Mouse (Mus musculus) stomach, embryonic 15.5 days (tissue): ENCODE measurements around the gene Pigz. TPM values are rescaled to one million over a fixed set of nuclear protein-coding genes. Genes with fewer than 3 reads are reported as not detected.

ENCODE experiments used
- ATAC-seq: fragments of 200-750 bp; cut with Nextera tagmentation; 2 replicates; pipeline ENCODE4 v1.8.0; 2017; ENCODE audit warnings: low read depth, moderate number of reproducible peaks, moderate TSS enrichment; ENCODE audit not compliant: insufficient read depth, low FRiP score
- H3K27ac ChIP-seq: fragments of 300-500 bp; sonication (generic); 2 replicates; pipeline ENCODE4 v1.5.1; 2015; ENCODE audit warnings: mild to moderate bottlenecking, inconsistent platforms
- H3K27me3 ChIP-seq: fragments of 300-500 bp; sonication (generic); replicated peaks from 2 replicates; pipeline ENCODE4 v1.6.1; 2015; ENCODE audit warnings: inconsistent platforms
- H3K36me3 ChIP-seq: fragments of 300-500 bp; sonication (generic); 2 replicates; pipeline ENCODE4 v1.6.1; 2015; ENCODE audit warnings: inconsistent platforms
- H3K4me1 ChIP-seq: fragments of 300-500 bp; sonication (generic); 2 replicates; pipeline ENCODE4 v1.6.1; 2015; ENCODE audit warnings: inconsistent platforms
- H3K4me2 ChIP-seq: fragments of 300-500 bp; sonication (generic); 2 replicates; pipeline ENCODE4 v1.6.1; 2015; ENCODE audit warnings: mild to moderate bottlenecking, inconsistent platforms
- H3K4me3 ChIP-seq: fragments of 300-500 bp; sonication (generic); replicated peaks from 2 replicates; pipeline ENCODE4 v1.5.1; 2015; ENCODE audit warnings: inconsistent platforms
- H3K9ac ChIP-seq: fragments of 300-500 bp; sonication (generic); 2 replicates; pipeline ENCODE4 v1.6.1; 2015; ENCODE audit warnings: inconsistent platforms
- H3K9me3 ChIP-seq: fragments of 300-500 bp; sonication (generic); 2 replicates; pipeline ENCODE4 v1.6.1; 2016; ENCODE audit warnings: inconsistent platforms
- WGBS: fragments of 180-500 bp; shearing (Covaris S2); methylation state at CpG from one replicate; pipeline ENCODE4 v1.1.7; 2015; 5-methylcytosine and 5-hydroxymethylcytosine counted together
- microRNA-seq: library from miRNA; unstranded; fragments of <30 nt; microRNA quantifications from one replicate; pipeline ENCODE4, GENCODE M21; 2016
- polyA plus RNA-seq: library from polyadenylated mRNA; unstranded; fragments of >200 nt; fragmentation: Nextera tagmentation; extraction: Ambion mirVana; gene quantifications from 2 replicates; pipeline ENCODE4 v1.2.1, GENCODE M21; 2015

Gene Pigz
- polyA plus RNA-seq, 1 experiment from 2014 or later, result 0.51 TPM

GRCm38 (mm10) chr16:31963224-31963623, 29.6 kb downstream of the Pigz start:
- no peak for ATAC-seq

GRCm38 (mm10) chr16:31975258-31975657, 41.6 kb downstream of the Pigz start:
- Histone ChIP-seq H3K9me3 (no peaks in the 10 kb centered on the region), H3K27ac (no peak overlapping the region), H3K36me3 (peaks cover 12% of the 10 kb centered on the region), H3K4me3 (no peak overlapping the region), H3K9ac (no peak overlapping the region), H3K4me2 (no peak overlapping the region), H3K4me1 (no peaks in the 10 kb centered on the region), H3K27me3 (no peaks in the 10 kb centered on the region)
- WGBS, result 85% methylated on average over 4 of the region's 4 CpGs
- no peak for ATAC-seq

More at GRCm38 (mm10) chr16:31963224-31963623, 29.6 kb downstream of the Pigz start:
- H3K27me3 ChIP-seq, result no peaks in the 10 kb centered on the region
- 87% methylated on average over 7 of the region's 7 CpGs for WGBS
- no peaks in the 10 kb centered on the region for H3K9me3 ChIP-seq
- H3K4me3 ChIP-seq, result no peak overlapping the region
- peaks cover 52% of the 10 kb centered on the region for H3K36me3 ChIP-seq
- no peak overlapping the region for H3K9ac ChIP-seq
- H3K4me2 ChIP-seq, result no peak overlapping the region
- no peaks in the 10 kb centered on the region for H3K4me1 ChIP-seq
- no peak overlapping the region for H3K27ac ChIP-seq

GRCm38 (mm10) chr16:31979501-31979900, 45.9 kb downstream of the Pigz start:
- peaks cover 9% of the 10 kb centered on the region for H3K36me3 ChIP-seq
- H3K4me2 ChIP-seq, result no peak overlapping the region
- H3K9me3 ChIP-seq, result no peaks in the 10 kb centered on the region
- no peak for ATAC-seq
- H3K9ac ChIP-seq, result no peak overlapping the region
- no peaks in the 10 kb centered on the region for H3K27me3 ChIP-seq
- WGBS, result 93% methylated on average over 3 of the region's 3 CpGs
- H3K4me3 ChIP-seq, result no peak overlapping the region
- H3K4me1 ChIP-seq, result no peaks in the 10 kb centered on the region
- H3K27ac ChIP-seq, result no peak overlapping the region

- ATAC-seq, result no peak
- no peaks in the 10 kb centered on the region for H3K27me3 ChIP-seq
- no peak overlapping the region for H3K4me3 ChIP-seq
- H3K9me3 ChIP-seq, result no peaks in the 10 kb centered on the region
- no peaks in the 10 kb centered on the region for H3K4me1 ChIP-seq
- H3K36me3 ChIP-seq, result peaks cover 9% of the 10 kb centered on the region
- H3K27ac ChIP-seq, result no peak overlapping the region
- 79% methylated on average over 5 of the region's 5 CpGs for WGBS
- no peak overlapping the region for H3K9ac ChIP-seq
- H3K4me2 ChIP-seq, result no peak overlapping the region
Measured at GRCm38 (mm10) chr16:31980946-31981345, 47.3 kb downstream of the Pigz start.

- 50% methylated on average over 1 of the region's 1 CpGs for WGBS
Measured at GRCm38 (mm10) chr16:31992039-31992438, 58.4 kb downstream of the Pigz start.

GRCm38 (mm10) chr16:31993195-31993594, 59.5 kb downstream of the Pigz start:
- H3K27me3 ChIP-seq, result no peaks in the 10 kb centered on the region
- H3K4me2 ChIP-seq, result no peak overlapping the region
- H3K4me3 ChIP-seq, result no peak overlapping the region
- H3K4me1 ChIP-seq, result no peaks in the 10 kb centered on the region
- ATAC-seq, result no peak
- no peak overlapping the region for H3K9ac ChIP-seq
- H3K36me3 ChIP-seq, result peaks cover 19% of the 10 kb centered on the region
- 95% methylated on average over 4 of the region's 4 CpGs for WGBS
- H3K27ac ChIP-seq, result no peak overlapping the region
- H3K9me3 ChIP-seq, result no peaks in the 10 kb centered on the region

More at GRCm38 (mm10) chr16:31992039-31992438, 58.4 kb downstream of the Pigz start:
- H3K9me3 ChIP-seq, result no peaks in the 10 kb centered on the region
- no peak overlapping the region for H3K4me2 ChIP-seq
- no peak overlapping the region for H3K4me3 ChIP-seq
- H3K36me3 ChIP-seq, result peaks cover 19% of the 10 kb centered on the region
- no peak overlapping the region for H3K9ac ChIP-seq
- H3K27me3 ChIP-seq, result no peaks in the 10 kb centered on the region
- H3K27ac ChIP-seq, result no peak overlapping the region
- ATAC-seq, result no peak
- no peaks in the 10 kb centered on the region for H3K4me1 ChIP-seq

- ATAC-seq, result no peak
- no peaks in the 10 kb centered on the region for H3K27me3 ChIP-seq
- H3K9ac ChIP-seq, result no peak overlapping the region
- H3K36me3 ChIP-seq, result peaks cover 14% of the 10 kb centered on the region
- no peak overlapping the region for H3K4me3 ChIP-seq
- H3K9me3 ChIP-seq, result no peaks in the 10 kb centered on the region
- H3K4me1 ChIP-seq, result no peaks in the 10 kb centered on the region
- no peak overlapping the region for H3K4me2 ChIP-seq
- H3K27ac ChIP-seq, result no peak overlapping the region
Measured at GRCm38 (mm10) chr16:31993946-31994345, 60.3 kb downstream of the Pigz start.

Small RNAs within 50 kb of the gene (microRNA-seq; reads per million reads assigned to microRNA genes)
- not detected for gene Gm26269

Other genes with a start within 250 kb of the Pigz start
- 1.4 and 2.3 TPM in 2 replicates for gene Meltf, start 55.0 kb upstream of the Pigz start, polyA plus RNA-seq
- gene 0610012G03Rik, start 14.6 kb downstream of the Pigz start, polyA plus RNA-seq, result 88.0 and 94.6 TPM in 2 replicates
- gene Ncbp2, start 14.7 kb downstream of the Pigz start, polyA plus RNA-seq, result 94.6 and 95.5 TPM in 2 replicates
- 11.3 and 13.8 TPM in 2 replicates for gene Senp5, start 69.4 kb downstream of the Pigz start, polyA plus RNA-seq
- gene Pak2, start 145.5 kb downstream of the Pigz start, polyA plus RNA-seq, result 33.6 and 36.6 TPM in 2 replicates
- 89.0 and 91.8 TPM in 2 replicates for gene Pigx, start 165.9 kb downstream of the Pigz start, polyA plus RNA-seq
- 26.6 and 27.8 TPM in 2 replicates for gene Cep19, start 165.9 kb downstream of the Pigz start, polyA plus RNA-seq
- 16.3 and 19.5 TPM in 2 replicates for gene Nrros, start 231.7 kb downstream of the Pigz start, polyA plus RNA-seq
- gene Bex6, start 246.0 kb downstream of the Pigz start, polyA plus RNA-seq, result 0.30 and 0.33 TPM in 2 replicates